Mouse (Mus musculus) embryonic facial prominence, embryonic 12.5 days (tissue): Measurements from ENCODE around the gene Ikzf2. TPM values are rescaled to one million over a fixed set of nuclear protein-coding genes. Genes with fewer than 3 reads are reported as not detected.

ENCODE experiments used
- ATAC-seq: fragments of 200-750 bp; cut with Nextera tagmentation; 2 replicates; pipeline ENCODE4 v1.8.0; 2017; ENCODE audit not compliant: insufficient number of reproducible peaks, insufficient read depth, low FRiP score, low TSS enrichment
- H3K27ac ChIP-seq: fragments of 300-500 bp; sonication (generic); 2 replicates; pipeline ENCODE4 v1.5.1; 2016; ENCODE audit warnings: mild to moderate bottlenecking
- H3K27me3 ChIP-seq: fragments of 300-500 bp; sonication (generic); 2 replicates; pipeline ENCODE4 v1.6.1; 2016; ENCODE audit warnings: mild to moderate bottlenecking, moderate library complexity
- H3K36me3 ChIP-seq: fragments of 300-500 bp; sonication (generic); 2 replicates; pipeline ENCODE4 v1.6.1; 2016; ENCODE audit warnings: mild to moderate bottlenecking
- H3K4me1 ChIP-seq: fragments of 300-500 bp; sonication (generic); 2 replicates; pipeline ENCODE4 v1.6.1; 2016
- H3K4me2 ChIP-seq: fragments of 300-500 bp; sonication (generic); replicated peaks from 2 replicates; pipeline ENCODE4 v1.6.1; 2016; ENCODE audit warnings: mild to moderate bottlenecking, moderate library complexity
- H3K4me3 ChIP-seq: fragments of 300-500 bp; sonication (generic); 2 replicates; pipeline ENCODE4 v1.5.1; 2016; ENCODE audit warnings: mild to moderate bottlenecking
- H3K9ac ChIP-seq: fragments of 300-500 bp; sonication (generic); 2 replicates; pipeline ENCODE4 v1.6.1; 2016; ENCODE audit warnings: mild to moderate bottlenecking, moderate library complexity
- H3K9me3 ChIP-seq: fragments of 300-500 bp; sonication (generic); 2 replicates; pipeline ENCODE4 v1.6.1; 2016; ENCODE audit warnings: mild to moderate bottlenecking, moderate library complexity
- WGBS: fragments of 180-500 bp; shearing (Covaris S2); methylation state at CpG from one replicate; pipeline ENCODE4 v1.1.7; 2016; 5-methylcytosine and 5-hydroxymethylcytosine counted together
- polyA plus RNA-seq: library from polyadenylated mRNA; unstranded; fragments of >200 nt; fragmentation: Nextera tagmentation; extraction: Ambion mirVana; gene quantifications from 2 replicates; pipeline ENCODE4 v1.2.1, GENCODE M21; 2016

The Ikzf2 gene
- 7.4 and 8.5 TPM in 2 replicates for polyA plus RNA-seq

DNA sequence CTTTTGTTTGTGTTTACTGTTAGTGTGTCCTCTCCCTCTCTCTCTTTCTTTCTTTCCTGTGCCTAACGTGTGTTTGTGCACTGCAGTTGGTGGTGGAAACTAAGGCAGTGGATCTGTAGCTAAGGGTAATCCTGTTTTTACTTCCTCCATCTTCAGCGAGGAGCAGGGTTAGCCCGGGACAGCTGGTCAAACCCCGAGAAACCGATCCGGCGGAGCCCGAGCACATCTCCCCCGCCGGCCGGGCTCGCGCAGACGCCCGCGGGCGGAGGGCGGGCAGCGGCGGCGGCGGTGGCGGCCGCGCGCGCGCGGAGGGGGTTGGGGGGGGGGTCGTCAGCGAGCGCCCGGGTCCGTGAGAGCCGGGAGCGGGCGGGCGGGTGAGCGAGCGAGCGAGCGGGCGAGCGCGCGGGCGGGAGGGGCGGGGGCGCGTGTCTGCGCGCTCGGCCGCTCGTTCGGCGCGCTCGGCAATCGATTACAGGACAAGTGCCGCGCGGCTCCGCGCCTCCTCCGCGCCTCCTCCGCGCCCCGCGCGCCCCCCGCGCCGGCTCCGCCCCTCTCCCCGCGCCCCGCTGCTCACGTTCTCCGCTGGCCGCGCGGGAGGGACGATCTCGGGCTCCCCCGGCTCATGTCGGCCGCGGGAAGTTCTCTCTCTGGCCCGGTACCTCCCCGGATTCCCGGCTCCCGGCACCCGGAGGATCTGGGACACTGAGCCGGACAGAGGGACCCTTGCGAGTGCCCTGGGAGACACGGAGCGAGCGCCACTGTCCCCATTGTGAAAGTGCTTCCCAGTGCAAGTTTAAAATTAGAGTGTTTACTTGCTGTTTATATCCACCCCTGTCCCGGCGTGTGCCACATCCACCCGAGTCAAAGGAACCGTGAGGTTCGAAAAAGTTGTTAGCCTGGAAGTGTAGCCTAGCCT, at the start of gene Ikzf2:
Gene Ikzf2, minus strand, starts transcription at position 170 of the 916 bp plus-strand sequence.
- Histone ChIP-seq H3K4me2 (peak within 1 kb of the TSS; percentile 72), H3K36me3 (no peaks in the 10 kb centered on the region), H3K27me3 (no peaks in the 10 kb centered on the region), H3K9ac (peak within 1 kb of the TSS; percentile 58), H3K4me1 (peaks cover 5% of the 10 kb centered on the region; the same call in 1 of the 2 replicates), H3K4me3 (peak within 1 kb of the TSS; percentile 67), H3K9me3 (no peaks in the 10 kb centered on the region), H3K27ac (peak within 1 kb of the TSS; percentile 89)
- peak; percentile 88 for ATAC-seq
- under 1% methylated on average over 72 of the region's 105 CpGs for WGBS

DNA sequence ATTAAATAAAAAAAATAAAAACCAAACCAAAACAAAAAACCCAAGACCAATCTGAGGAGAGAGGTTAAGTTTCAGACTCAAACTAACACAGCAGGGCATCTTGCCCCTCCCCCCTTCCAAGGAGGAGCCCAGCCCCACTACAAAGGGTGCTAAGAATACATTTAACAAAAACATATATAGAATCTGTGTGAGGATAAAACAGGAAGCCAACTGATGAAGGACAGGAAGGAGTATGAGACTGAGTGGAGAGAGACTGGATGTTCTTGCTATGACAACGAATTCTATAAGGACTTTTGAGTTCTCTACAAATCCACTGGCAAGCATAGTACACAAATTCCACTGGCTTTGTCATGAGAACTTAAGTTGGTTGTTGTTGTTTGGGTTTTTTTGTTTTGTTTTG, 42.7 kb upstream of the Ikzf2 start:
- Histone ChIP-seq H3K27me3 (no peaks in the 10 kb centered on the region), H3K36me3 (no peaks in the 10 kb centered on the region), H3K9ac (no peak overlapping the region), H3K4me3 (no peak overlapping the region), H3K27ac (no peak overlapping the region), H3K9me3 (no peaks in the 10 kb centered on the region), H3K4me1 (peaks cover 7% of the 10 kb centered on the region; the same call in 1 of the 2 replicates), H3K4me2 (no peak overlapping the region)
- WGBS = 38% methylated on average over 1 of the region's 1 CpGs
- no peak for ATAC-seq

DNA sequence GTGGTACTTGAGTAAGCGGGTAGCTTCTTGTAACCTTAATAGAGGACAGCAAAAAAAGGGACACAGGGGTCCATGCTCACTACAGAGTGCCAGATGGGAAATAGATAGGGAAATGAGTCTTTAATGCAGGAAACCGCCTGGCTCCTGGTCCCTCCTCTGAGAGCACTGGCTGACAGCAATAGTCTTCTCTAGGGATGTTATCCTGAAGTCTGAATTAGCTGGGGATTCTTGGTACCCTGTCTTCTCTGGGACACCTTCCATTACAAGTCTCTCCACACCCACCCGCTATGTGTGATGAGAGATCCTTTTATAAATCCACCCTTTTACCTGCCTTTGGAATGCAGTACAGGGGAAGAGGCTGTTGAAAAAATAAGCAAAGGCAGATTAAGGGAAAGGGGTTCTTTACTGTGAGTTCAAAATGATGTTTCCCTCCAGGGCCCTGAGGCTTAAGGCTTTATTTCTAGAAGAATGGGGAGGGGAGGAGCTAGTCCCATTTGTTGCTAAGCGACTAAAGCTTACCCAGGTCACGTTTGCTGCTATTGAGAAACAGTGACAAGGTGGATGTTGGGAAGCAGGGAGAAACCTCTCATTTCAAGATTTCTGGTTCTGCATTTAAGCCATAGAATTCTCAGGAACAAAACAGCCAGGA, 42.1 kb upstream of the Ikzf2 start:
- no peaks in the 10 kb centered on the region for H3K36me3 ChIP-seq
- WGBS = 25% methylated on average over 5 of the region's 5 CpGs
- no peaks in the 10 kb centered on the region for H3K27me3 ChIP-seq
- no peak overlapping the region for H3K4me2 ChIP-seq
- peaks cover 7% of the 10 kb centered on the region; the same call in 1 of the 2 replicates for H3K4me1 ChIP-seq
- H3K9ac ChIP-seq = no peak overlapping the region
- ATAC-seq = peak; percentile 74; the same call in 1 of the 2 replicates
- no peak overlapping the region for H3K4me3 ChIP-seq
- H3K27ac ChIP-seq = 0 out of 2 replicates have a peak overlapping the region, but pooled peaks have one; percentile 41
- no peaks in the 10 kb centered on the region for H3K9me3 ChIP-seq

DNA sequence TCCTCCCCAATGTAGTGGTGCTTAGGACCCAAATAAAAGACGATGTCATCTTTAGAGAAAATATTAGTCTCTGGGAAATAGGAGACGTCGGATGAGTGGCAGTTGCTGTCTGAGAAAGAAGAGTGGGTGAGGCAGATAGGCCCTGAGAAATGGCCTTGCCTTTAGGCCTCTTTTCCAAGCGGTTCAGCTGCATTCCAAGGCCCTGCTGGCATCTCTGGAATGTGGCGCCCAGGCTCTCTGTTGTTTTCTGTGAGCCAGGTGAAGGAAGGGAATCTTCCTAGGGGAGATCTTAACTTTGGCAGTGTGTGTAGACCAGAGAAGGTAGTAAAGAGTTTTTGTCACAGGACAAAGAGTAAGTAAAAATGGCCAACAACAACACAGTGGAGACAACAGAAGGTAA, 40.9 kb upstream of the Ikzf2 start:
- no peak overlapping the region for H3K4me2 ChIP-seq
- H3K9ac ChIP-seq = no peak overlapping the region
- no peak overlapping the region for H3K27ac ChIP-seq
- H3K36me3 ChIP-seq = no peaks in the 10 kb centered on the region
- H3K4me1 ChIP-seq = peaks cover 7% of the 10 kb centered on the region; the same call in 1 of the 2 replicates
- 30% methylated on average over 5 of the region's 5 CpGs for WGBS
- H3K9me3 ChIP-seq = no peaks in the 10 kb centered on the region
- ATAC-seq = no peak
- no peaks in the 10 kb centered on the region for H3K27me3 ChIP-seq
- no peak overlapping the region for H3K4me3 ChIP-seq

DNA sequence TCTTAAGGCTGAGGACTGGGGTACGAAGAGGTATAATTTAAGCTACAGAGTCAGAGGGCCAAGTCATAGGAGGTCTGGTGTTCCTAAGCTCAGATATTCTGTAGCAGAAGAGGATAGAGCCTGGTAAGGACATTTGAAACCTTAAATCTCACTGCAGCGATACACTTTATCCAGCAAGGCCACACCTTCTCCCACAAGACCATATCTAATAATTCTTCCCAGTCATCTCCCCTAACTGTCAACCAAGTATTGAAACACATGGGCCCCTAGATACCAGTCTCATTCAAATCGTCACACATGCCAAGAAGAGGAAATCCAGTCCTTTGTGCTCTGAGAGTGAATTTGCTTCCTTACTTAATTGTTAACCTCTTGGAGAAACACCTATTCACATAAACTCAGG, 30.1 kb upstream of the Ikzf2 start:
- no peak overlapping the region for H3K4me3 ChIP-seq
- no peak for ATAC-seq
- no peak overlapping the region for H3K9ac ChIP-seq
- H3K36me3 ChIP-seq = no peaks in the 10 kb centered on the region
- no peaks in the 10 kb centered on the region for H3K4me1 ChIP-seq
- H3K4me2 ChIP-seq = no peak overlapping the region
- H3K9me3 ChIP-seq = no peaks in the 10 kb centered on the region
- no peaks in the 10 kb centered on the region for H3K27me3 ChIP-seq
- WGBS = 84% methylated on average over 3 of the region's 3 CpGs
- no peak overlapping the region for H3K27ac ChIP-seq

DNA sequence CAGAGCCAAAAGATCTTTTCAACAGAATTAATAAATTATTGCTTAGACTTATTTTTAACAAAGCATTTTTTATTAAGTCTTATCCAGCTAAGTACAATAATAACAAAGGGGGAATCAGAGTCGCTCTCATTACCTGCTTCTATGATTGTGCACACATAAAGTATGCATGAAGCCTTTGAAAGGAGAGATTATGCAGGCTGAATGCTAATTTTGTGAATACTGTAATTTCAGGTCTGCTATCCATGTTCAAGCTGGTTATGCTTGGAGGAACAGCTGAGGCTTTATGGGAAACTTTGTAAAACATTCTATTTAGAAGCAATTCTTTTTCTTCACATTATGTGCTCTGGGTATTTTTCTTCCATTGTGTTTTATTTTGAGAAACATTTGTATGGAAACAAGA, 21.5 kb upstream of the Ikzf2 start:
- Histone ChIP-seq H3K4me3 (no peak overlapping the region), H3K9ac (no peak overlapping the region), H3K27me3 (no peaks in the 10 kb centered on the region), H3K4me1 (no peaks in the 10 kb centered on the region), H3K4me2 (no peak overlapping the region), H3K9me3 (no peaks in the 10 kb centered on the region), H3K36me3 (no peaks in the 10 kb centered on the region), H3K27ac (no peak overlapping the region)
- no peak for ATAC-seq
- 89% methylated on average over 1 of the region's 1 CpGs for whole genome bisulfite sequencing

DNA sequence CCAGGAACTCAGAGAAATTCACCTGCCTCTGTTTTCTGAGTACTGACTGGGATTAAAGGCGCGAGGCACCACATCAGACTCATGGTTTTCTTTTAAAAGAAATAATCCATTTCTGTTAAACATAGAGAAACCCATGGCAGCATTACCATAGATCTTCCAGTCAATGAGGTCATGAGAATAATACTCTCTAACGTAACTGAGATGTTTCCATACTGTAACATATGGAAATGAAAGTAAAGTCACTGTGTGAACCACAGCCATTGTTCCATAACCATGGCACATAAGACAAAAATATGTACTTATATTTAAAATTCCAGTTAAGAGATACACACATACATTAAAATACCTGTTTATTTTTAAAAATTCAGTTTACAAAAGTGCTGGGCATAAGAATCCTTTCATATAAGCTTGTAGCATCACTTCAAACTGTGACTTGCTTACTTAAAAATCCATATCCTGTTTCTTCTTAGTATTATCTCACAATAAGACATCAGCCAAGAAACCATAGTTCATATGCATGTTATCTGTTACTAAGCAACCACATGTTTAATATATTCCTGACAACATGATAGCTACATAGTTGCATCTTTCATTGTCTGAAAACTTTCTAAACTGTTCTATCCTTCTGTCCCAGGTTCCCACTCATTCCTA, 16.6 kb upstream of the Ikzf2 start:
- no peak overlapping the region for H3K4me3 ChIP-seq
- no peaks in the 10 kb centered on the region for H3K36me3 ChIP-seq
- no peaks in the 10 kb centered on the region for H3K4me1 ChIP-seq
- H3K27ac ChIP-seq = no peak overlapping the region
- WGBS = 91% methylated on average over 3 of the region's 3 CpGs
- no peaks in the 10 kb centered on the region for H3K9me3 ChIP-seq
- H3K27me3 ChIP-seq = no peaks in the 10 kb centered on the region
- no peak for ATAC-seq
- H3K4me2 ChIP-seq = no peak overlapping the region
- H3K9ac ChIP-seq = no peak overlapping the region

DNA sequence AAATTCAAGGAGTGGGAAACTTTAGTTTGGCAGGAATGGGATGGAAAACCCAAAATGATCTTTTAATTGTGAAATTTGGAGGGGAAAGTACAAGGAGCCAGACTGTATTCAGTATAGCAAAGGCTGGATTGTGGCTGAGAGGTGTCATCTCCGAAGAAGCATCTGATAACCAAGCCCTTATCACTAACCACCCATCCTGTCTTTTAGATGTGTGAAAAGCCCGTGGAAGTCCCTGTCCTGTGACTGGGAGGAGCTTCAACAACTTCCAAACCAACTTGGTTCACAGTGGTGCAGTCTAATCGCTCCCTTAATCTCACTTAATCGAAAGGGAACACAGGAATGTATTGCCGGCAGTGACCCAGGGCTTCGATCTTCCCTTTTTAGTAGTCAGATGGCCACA, 4.9 kb upstream of the Ikzf2 start:
- Histone ChIP-seq H3K27ac (no peak overlapping the region), H3K4me1 (no peaks in the 10 kb centered on the region), H3K27me3 (no peaks in the 10 kb centered on the region), H3K4me3 (no peak overlapping the region), H3K4me2 (no peak overlapping the region), H3K36me3 (no peaks in the 10 kb centered on the region), H3K9me3 (no peaks in the 10 kb centered on the region), H3K9ac (no peak overlapping the region)
- ATAC-seq = no peak
- 83% methylated on average over 6 of the region's 6 CpGs for WGBS

DNA sequence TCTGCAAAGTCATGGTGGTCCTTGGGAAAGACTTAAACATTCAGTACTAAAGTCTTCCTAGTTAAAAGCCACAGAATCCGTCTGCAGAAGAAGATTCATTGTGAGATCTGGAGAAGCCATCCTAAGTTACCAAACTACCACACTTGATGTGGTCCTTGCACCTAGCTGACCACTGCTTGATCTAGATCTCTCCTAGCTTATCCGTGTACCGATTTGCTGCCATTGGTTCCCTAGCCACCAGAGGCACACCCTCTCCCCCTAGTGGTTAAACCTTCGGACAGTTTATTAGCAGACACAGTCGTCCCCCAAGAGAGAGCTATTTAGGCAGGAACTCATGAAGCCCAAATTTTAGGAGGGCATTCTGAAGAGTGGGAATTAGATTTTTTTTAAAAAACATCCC, 1.9 kb upstream of the Ikzf2 start:
- H3K27me3 ChIP-seq = no peaks in the 10 kb centered on the region
- ATAC-seq = no peak
- peaks cover 5% of the 10 kb centered on the region; the same call in 1 of the 2 replicates for H3K4me1 ChIP-seq
- 0% methylated on average over 5 of the region's 5 CpGs for WGBS
- no peak overlapping the region for H3K27ac ChIP-seq
- H3K4me3 ChIP-seq = no peak overlapping the region
- H3K9me3 ChIP-seq = no peaks in the 10 kb centered on the region
- H3K9ac ChIP-seq = no peak overlapping the region
- peak overlapping the region; percentile 21 for H3K4me2 ChIP-seq
- no peaks in the 10 kb centered on the region for H3K36me3 ChIP-seq

DNA sequence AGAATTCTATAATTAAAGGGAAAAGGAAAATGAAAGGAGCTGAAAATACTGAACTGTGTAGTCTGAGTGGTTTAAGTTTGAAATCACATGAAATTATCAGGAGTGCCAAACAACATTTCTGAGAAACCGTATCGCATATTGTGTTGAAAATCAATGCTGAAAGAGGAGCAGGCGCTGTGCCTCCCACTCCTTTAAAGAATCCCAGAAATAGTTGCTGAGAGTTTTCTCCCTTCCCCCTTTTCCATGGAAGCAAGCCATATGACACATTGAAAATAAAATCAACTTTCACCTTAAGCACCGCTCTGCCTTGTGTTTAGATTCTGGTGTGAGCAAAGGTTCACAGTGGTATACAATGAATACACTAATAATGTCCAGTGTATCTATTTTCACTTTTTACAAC, 1.1 kb upstream of the Ikzf2 start:
- ATAC-seq = no peak
- Histone ChIP-seq H3K9ac (peak overlapping the region; percentile 58; the same call in 1 of the 2 replicates), H3K9me3 (no peaks in the 10 kb centered on the region), H3K4me3 (peak overlapping the region; percentile 67), H3K4me2 (peak overlapping the region; percentile 66), H3K27ac (no peak overlapping the region), H3K27me3 (no peaks in the 10 kb centered on the region), H3K4me1 (peaks cover 5% of the 10 kb centered on the region; the same call in 1 of the 2 replicates), H3K36me3 (no peaks in the 10 kb centered on the region)
- WGBS = 8% methylated on average over 4 of the region's 4 CpGs

DNA sequence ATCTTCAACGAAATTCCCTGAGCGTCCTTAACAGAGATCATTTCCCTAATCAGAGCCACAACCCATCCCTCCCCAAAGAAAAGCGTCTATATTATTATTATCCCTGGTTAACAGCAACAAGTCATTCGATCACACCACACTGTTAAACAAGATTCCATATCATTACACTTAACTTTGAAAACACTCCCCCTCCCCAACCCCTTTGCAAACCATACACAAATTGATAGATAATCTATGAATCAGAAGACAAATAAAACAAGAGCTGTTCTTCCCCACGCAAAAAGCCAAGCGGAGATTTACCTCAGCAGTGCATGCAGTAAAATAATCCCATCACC, 337 bp downstream of the Ikzf2 start:
- WGBS = 1% methylated on average over 6 of the region's 6 CpGs
- no peaks in the 10 kb centered on the region for H3K9me3 ChIP-seq
- H3K4me2 ChIP-seq = peak overlapping the region; percentile 72
- peak overlapping the region; percentile 58 for H3K9ac ChIP-seq
- no peaks in the 10 kb centered on the region for H3K27me3 ChIP-seq
- H3K27ac ChIP-seq = peak overlapping the region; percentile 89
- H3K4me3 ChIP-seq = peak overlapping the region; percentile 67
- no peak for ATAC-seq
- H3K36me3 ChIP-seq = no peaks in the 10 kb centered on the region
- H3K4me1 ChIP-seq = peaks cover 5% of the 10 kb centered on the region; the same call in 1 of the 2 replicates
